Mouse (Mus musculus): Measurements from ENCODE around the gene Podxl. TPM values are rescaled to one million over a fixed set of nuclear protein-coding genes. Genes with fewer than 3 reads are reported as not detected.

Gene Podxl
- polyA plus RNA-seq, 2 experiments, result 5.8 to 8.9 TPM

DNA sequence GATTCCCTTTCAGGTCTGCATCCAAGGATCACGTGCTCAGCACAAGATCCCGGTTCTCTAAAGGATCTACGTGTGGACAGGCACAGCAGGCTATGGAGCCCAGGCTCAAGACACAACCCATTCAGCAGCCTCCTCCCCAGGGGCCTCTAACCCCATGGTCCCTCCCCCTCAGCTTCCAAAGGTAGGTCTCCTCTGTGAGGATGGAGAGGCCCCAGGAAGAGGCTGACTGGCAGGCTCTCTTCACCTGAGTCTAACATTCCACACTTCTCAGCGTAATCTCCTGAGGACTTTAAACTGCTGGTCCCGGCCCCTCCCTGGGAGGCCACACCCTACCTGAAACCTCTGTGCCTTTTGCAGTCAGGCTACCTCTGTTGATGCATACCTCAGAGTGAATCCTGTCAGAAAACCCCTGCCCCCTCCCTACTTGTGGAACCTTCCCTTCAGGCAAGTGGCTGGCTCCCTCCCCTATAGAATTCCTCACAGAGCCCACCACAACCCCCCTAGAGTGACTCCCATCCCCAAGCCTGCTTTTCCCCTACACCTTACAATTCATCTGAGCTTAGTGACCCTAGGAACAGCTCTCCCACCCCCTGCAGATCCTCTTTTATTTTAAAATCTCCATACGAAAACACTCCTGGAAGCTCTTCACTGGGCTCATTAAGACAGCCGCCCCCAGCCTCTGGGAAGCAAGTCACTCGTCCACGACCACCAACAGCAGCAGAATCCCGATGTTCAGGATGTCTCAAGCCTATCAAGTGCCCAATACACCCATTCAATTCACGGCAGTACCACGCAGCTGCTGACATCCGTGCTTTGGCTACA lies 3.4 kb downstream of the Podxl start:
- no peak overlapping the region for H3K27ac ChIP-seq (replicated peaks; ENCODE audit: low read depth, low read length)
- H3K9ac ChIP-seq (ENCODE audit: low read depth, low read length, severe bottlenecking), result no peak overlapping the region
- ATAC-seq (ENCODE audit: low FRiP score, low read depth) (no peak), DNase-seq (ENCODE audit: low spot score) (no peak)
- no peaks in the 10 kb centered on the region for H3K36me3 ChIP-seq (ENCODE audit: control insufficient read depth, insufficient read depth, low read length)
- H3K27me3 ChIP-seq (ENCODE audit: control insufficient read depth, insufficient read depth, low read length), result peaks cover 41% of the 10 kb centered on the region
- H3K4me3 ChIP-seq (replicated peaks; ENCODE audit: low read length), result no peak overlapping the region
- 15% methylated on average over 13 of the region's 13 CpGs for WGBS
- H3K4me1 ChIP-seq (ENCODE audit: control insufficient read depth, insufficient read depth, low read length), result peaks cover 8% of the 10 kb centered on the region
- no peaks in the 10 kb centered on the region for H3K9me3 ChIP-seq (ENCODE audit: control insufficient read depth, low read length)
- no peak for TF ChIP-seq POLR2A (IDR thresholded peaks at IDR 0.05; ENCODE audit: borderline replicate concordance, extremely low read depth, insufficient read depth, insufficient read length)
- no peak overlapping the region for H3K4me2 ChIP-seq (replicated peaks; ENCODE audit: low read depth, low read length, severe bottlenecking)

GRCm38 (mm10) chr6:31556460-31557100 lies 7.2 kb downstream of the Podxl start:
- no peak overlapping the region for H3K4me3 ChIP-seq (replicated peaks; ENCODE audit: low read length)
- WGBS, result 83% methylated on average over 7 of the region's 7 CpGs

DNA sequence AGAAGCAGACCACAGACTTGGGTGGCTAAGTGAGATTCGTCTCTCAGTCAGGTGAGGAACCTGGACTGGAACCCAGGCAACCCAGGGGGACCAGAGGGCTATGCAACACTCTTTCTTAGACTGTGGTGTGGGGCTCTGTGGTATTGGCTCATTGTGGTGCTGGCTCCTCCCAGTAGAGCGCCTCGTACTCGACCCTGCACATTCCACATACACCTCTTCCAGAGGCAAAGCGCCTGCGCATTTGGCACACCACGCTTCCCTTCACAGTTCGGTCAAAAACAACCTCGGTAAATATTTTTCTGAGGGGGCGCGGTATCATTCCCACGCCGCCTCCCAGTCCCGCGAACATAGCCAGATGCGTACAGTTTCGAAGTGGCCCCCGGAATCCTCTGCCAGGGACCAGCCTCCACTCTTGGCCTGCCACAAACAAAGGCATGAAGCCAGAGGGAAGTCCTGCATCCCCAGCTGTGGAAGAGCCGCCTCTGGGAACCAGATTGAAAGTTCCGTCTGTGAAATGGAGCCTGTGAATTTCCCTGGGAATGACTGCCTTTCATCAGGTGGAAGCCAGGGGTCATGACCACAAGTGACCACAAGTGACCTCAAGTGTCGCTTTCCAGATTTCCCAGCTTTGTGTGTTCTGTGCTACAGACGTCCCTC lies 12.8 kb downstream of the Podxl start:
- Histone ChIP-seq H3K4me1 (ENCODE audit: control insufficient read depth, insufficient read depth, low read length) (0 out of 2 replicates have a peak, but pooled peaks cover 3% of the 10 kb centered on the region), H3K36me3 (ENCODE audit: control insufficient read depth, insufficient read depth, low read length) (no peaks in the 10 kb centered on the region), H3K9me3 (ENCODE audit: control insufficient read depth, low read length) (no peaks in the 10 kb centered on the region), H3K9ac (ENCODE audit: low read depth, low read length, severe bottlenecking) (no peak overlapping the region), H3K4me3 (replicated peaks; ENCODE audit: low read length) (no peak overlapping the region), H3K27me3 (ENCODE audit: control insufficient read depth, insufficient read depth, low read length) (no peaks in the 10 kb centered on the region), H3K27ac (replicated peaks; ENCODE audit: low read depth, low read length) (no peak overlapping the region), H3K4me2 (replicated peaks; ENCODE audit: low read depth, low read length, severe bottlenecking) (no peak overlapping the region)
- TF ChIP-seq POLR2A (IDR thresholded peaks at IDR 0.05; ENCODE audit: borderline replicate concordance, extremely low read depth, insufficient read depth, insufficient read length), result no peak
- DNase-seq (ENCODE audit: low spot score), result no peak
- no peak for ATAC-seq (ENCODE audit: low FRiP score, low read depth)
- 74% methylated on average over 22 of the region's 22 CpGs for WGBS

More at GRCm38 (mm10) chr6:31556460-31557100, 7.2 kb downstream of the Podxl start:
- Histone ChIP-seq H3K4me2 (replicated peaks; ENCODE audit: low read depth, low read length, severe bottlenecking) (no peak overlapping the region), H3K4me1 (ENCODE audit: control insufficient read depth, insufficient read depth, low read length) (no peaks in the 10 kb centered on the region; the same call in 1 of the 2 replicates), H3K9me3 (ENCODE audit: control insufficient read depth, low read length) (no peaks in the 10 kb centered on the region), H3K27ac (replicated peaks; ENCODE audit: low read depth, low read length) (no peak overlapping the region), H3K36me3 (ENCODE audit: control insufficient read depth, insufficient read depth, low read length) (no peaks in the 10 kb centered on the region), H3K27me3 (ENCODE audit: control insufficient read depth, insufficient read depth, low read length) (peaks cover 7% of the 10 kb centered on the region), H3K9ac (ENCODE audit: low read depth, low read length, severe bottlenecking) (no peak overlapping the region)
- DNase-seq (ENCODE audit: low spot score), result no peak
- ATAC-seq (ENCODE audit: low FRiP score, low read depth), result no peak
- TF ChIP-seq POLR2A (IDR thresholded peaks at IDR 0.05; ENCODE audit: borderline replicate concordance, extremely low read depth, insufficient read depth, insufficient read length), result no peak

GRCm38 (mm10) chr6:31549361-31550051 lies 14.3 kb downstream of the Podxl start:
- Histone ChIP-seq H3K27ac (replicated peaks; ENCODE audit: low read depth, low read length) (no peak overlapping the region), H3K4me1 (ENCODE audit: control insufficient read depth, insufficient read depth, low read length) (0 out of 2 replicates have a peak, but pooled peaks cover 3% of the 10 kb centered on the region), H3K4me2 (replicated peaks; ENCODE audit: low read depth, low read length, severe bottlenecking) (no peak overlapping the region), H3K9me3 (ENCODE audit: control insufficient read depth, low read length) (no peaks in the 10 kb centered on the region), H3K36me3 (ENCODE audit: control insufficient read depth, insufficient read depth, low read length) (no peaks in the 10 kb centered on the region), H3K4me3 (replicated peaks; ENCODE audit: low read length) (no peak overlapping the region), H3K9ac (ENCODE audit: low read depth, low read length, severe bottlenecking) (no peak overlapping the region), H3K27me3 (ENCODE audit: control insufficient read depth, insufficient read depth, low read length) (no peaks in the 10 kb centered on the region)
- ATAC-seq (ENCODE audit: low FRiP score, low read depth) (no peak), DNase-seq (ENCODE audit: low spot score) (no peak)
- no peak for TF ChIP-seq POLR2A (IDR thresholded peaks at IDR 0.05; ENCODE audit: borderline replicate concordance, extremely low read depth, insufficient read depth, insufficient read length)
- WGBS, result 63% methylated on average over 5 of the region's 5 CpGs

- no peak for ATAC-seq (ENCODE audit: low FRiP score, low read depth)
These were observed 19.5 kb downstream of the Podxl start for GRCm38 (mm10) chr6:31544318-31544717.

More at GRCm38 (mm10) chr6:31544318-31544717, 19.5 kb downstream of the Podxl start:
- 69% methylated on average over 4 of the region's 4 CpGs for WGBS
- DNase-seq (ENCODE audit: low spot score), result no peak
- no peaks in the 10 kb centered on the region for H3K9me3 ChIP-seq (ENCODE audit: control insufficient read depth, low read length)
- no peaks in the 10 kb centered on the region for H3K4me1 ChIP-seq (ENCODE audit: control insufficient read depth, insufficient read depth, low read length)
- H3K27me3 ChIP-seq (ENCODE audit: control insufficient read depth, insufficient read depth, low read length), result no peaks in the 10 kb centered on the region
- H3K9ac ChIP-seq (ENCODE audit: low read depth, low read length, severe bottlenecking), result no peak overlapping the region
- H3K4me2 ChIP-seq (replicated peaks; ENCODE audit: low read depth, low read length, severe bottlenecking), result no peak overlapping the region
- H3K36me3 ChIP-seq (ENCODE audit: control insufficient read depth, insufficient read depth, low read length), result no peaks in the 10 kb centered on the region
- no peak overlapping the region for H3K4me3 ChIP-seq (replicated peaks; ENCODE audit: low read length)
- TF ChIP-seq POLR2A (IDR thresholded peaks at IDR 0.05; ENCODE audit: borderline replicate concordance, extremely low read depth, insufficient read depth, insufficient read length), result no peak
- no peak overlapping the region for H3K27ac ChIP-seq (replicated peaks; ENCODE audit: low read depth, low read length)
